Mouse (Mus musculus) lung, adult 10 weeks (tissue): ENCODE results near the gene Zscan4d. TPM values are rescaled to one million over a fixed set of nuclear protein-coding genes. Genes with fewer than 3 reads are reported as not detected.

Experiments used
- polyA plus RNA-seq: library from polyadenylated mRNA; stranded (reverse); fragments of 350-450 nt; fragmentation: Illumina TruSeq; extraction: RNeasy Lipid Tissue Mini Kit (QIAGEN cat#74804); gene quantifications from one replicate; pipeline ENCODE4 v1.2.3, GENCODE M21; 2014; ENCODE audit warnings: low read depth, low replicate concordance; ENCODE audit not compliant: insufficient read depth

The Zscan4d gene
- not detected for polyA plus RNA-seq

DNA sequence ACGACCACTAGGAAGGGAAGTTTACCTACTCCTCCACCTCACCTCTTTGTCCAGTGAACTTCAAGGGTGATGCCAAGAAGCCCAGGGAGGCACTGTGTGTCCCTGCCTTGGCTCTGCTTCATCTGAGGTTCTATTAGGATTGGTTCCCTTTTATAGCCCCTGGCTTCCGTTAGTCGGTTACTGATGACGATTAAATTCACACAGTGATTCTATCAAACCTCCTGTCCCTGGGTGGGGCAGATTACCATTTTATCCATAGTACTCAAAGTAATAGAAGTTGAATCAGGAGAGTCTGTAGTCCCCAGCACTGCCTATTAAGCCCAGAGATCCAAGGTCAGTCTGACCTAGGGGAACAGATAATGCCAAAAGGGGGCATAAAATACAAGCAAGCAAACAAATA lies at the start of gene Zscan4d:
Gene Zscan4d, minus strand, starts transcription at position 101 of the 400 bp plus-strand sequence.

Other genes starting within 250 kb of the Zscan4d start
- gene Zscan4c, start 160.4 kb downstream of the Zscan4d start, polyA plus RNA-seq: not detected
- gene Zscan4-ps1, start 96.5 kb downstream of the Zscan4d start, polyA plus RNA-seq: not detected
- not detected for gene Zscan4e, start 144.5 kb upstream of the Zscan4d start, polyA plus RNA-seq
- gene Zscan4f, start 231.8 kb upstream of the Zscan4d start, polyA plus RNA-seq: not detected